Mouse (Mus musculus) fibroblast of lung, adult 2 months (primary cell): Measurements from ENCODE around the gene Tcte3.
"Not testable (repeated sequence)": the region's sequence is repeated elsewhere in the genome, so short reads cannot be mapped to it uniquely, and the experiment has no call there.

Experiments used
- DNase-seq: peaks from one replicate; pipeline ENCODE4 v3.0.0-alpha.2; 2011; ENCODE audit warnings: low read depth

Gene Tcte3

GRCm38 (mm10) chr17:15041175-15041729 is at the start of gene Tcte3, which contains the start of the genes Ermard and Gm3448:
Gene Tcte3, minus strand, starts transcription at chr17:15041488.
Gene Ermard, plus strand, starts transcription at chr17:15041208.
Gene Gm3448, minus strand, starts transcription at chr17:15041537.
- DNase-seq = not testable (repeated sequence)

DNA sequence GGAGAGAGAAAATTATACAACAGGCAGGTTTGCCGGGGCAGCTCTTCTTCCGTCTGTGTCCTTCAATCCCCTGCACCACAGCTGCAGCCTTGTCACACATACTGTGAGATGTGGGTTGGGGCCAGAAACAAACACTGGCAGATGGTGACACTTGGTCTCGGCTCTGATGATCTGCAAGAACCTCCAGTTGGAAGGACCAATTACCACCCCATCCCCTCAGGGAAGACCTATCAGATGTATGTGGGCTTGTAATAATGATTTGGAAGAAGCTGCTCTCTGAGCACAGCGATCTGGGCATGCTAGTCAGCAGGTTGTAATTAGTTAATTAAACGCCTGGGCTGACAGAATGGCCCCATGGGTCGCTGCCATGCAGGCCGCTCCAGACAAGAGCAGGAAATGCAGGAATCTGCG is 47.3 kb upstream of the Tcte3 start:
- no peak for DNase-seq

- no peak for DNase-seq
Measured at GRCm38 (mm10) chr17:15088166-15088565, 46.9 kb upstream of the Tcte3 start.

GRCm38 (mm10) chr17:15085006-15085405 is 43.7 kb upstream of the Tcte3 start:
- no peak for DNase-seq

DNA sequence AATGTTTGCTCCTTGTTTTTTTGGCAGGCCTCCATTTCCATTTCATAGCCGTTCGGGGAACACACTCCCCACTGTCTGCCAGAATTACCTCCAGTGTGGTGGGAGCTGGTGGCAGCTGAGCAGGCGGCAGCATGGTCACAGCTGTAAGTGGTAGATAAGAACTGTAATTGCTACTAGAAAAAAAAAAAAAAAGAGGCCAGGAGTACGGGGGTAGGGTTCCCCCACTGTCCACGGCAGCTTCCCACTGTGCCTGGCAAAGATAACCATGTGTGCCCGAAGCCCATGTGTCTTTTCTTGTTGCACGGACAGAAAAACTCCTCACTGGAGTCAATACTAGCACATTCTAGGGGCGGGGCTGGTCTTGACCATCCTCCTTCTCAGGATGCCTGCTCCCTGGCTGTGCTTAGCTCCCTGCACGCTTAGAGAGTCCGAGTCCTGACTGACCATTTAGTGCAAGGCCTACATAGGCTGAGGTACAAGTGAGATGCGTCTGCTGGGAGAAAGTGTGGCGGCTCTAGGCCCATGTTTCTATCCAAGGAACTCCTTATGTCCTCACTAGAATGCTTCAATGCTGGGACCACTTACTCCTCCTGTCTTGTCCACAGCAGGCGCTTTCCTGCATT is 43.0 kb upstream of the Tcte3 start:
- no peak for DNase-seq

- no peak for DNase-seq
Measured at GRCm38 (mm10) chr17:15077536-15077935, 36.2 kb upstream of the Tcte3 start.

DNA sequence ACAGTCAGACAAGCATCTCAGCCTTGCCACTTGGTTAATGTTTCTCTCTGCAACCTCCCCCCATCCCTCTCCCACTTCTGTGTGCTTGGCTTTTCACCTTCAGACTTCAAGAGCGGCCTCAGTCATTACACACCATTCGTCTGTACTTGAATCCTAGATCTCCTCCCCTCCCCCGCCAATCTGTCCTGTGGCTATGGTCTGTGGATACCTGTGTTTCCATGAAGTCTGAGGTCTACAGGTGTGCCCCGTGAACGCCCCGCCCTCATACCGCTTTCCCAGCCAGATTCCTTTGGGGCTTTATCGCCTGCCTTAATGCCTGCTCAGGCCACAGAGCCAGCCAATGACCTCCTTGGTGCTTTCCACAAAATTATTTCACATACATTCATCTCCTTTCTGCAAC is 33.7 kb upstream of the Tcte3 start:
- DNase-seq = no peak

- DNase-seq = no peak
Measured at GRCm38 (mm10) chr17:15072211-15072610, 30.9 kb upstream of the Tcte3 start.

- no peak for DNase-seq
Measured at GRCm38 (mm10) chr17:15069124-15069523, 27.8 kb upstream of the Tcte3 start.

GRCm38 (mm10) chr17:15068040-15068792 is 26.9 kb upstream of the Tcte3 start:
- DNase-seq = peak; percentile 37

DNA sequence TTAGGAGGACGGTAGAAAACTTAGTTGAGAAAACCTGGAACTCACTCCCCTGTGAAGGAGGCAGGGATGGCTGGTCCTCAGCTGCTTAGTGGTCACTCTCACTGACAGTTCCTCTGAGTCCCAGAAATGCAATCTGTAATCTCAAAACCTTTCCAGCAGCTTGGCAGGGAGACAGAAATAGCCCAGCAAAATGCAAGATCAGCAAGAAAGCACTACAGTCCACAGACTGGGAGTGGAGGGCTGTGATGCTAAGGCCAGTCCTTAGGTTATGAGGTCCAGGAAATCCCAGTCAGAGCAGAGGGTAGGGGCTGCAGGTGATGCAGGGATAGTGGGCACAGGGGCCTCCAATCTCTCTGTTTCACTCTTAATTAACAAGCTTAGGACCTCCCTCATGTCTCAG is 25.6 kb upstream of the Tcte3 start:
- DNase-seq = no peak

GRCm38 (mm10) chr17:15066066-15066465 is 24.8 kb upstream of the Tcte3 start:
- DNase-seq = no peak

GRCm38 (mm10) chr17:15065391-15066024 is 24.2 kb upstream of the Tcte3 start:
- DNase-seq = peak; percentile 61

- DNase-seq = no peak
Measured at GRCm38 (mm10) chr17:15060356-15060755, 19.1 kb upstream of the Tcte3 start.

GRCm38 (mm10) chr17:15059646-15060045 is 18.4 kb upstream of the Tcte3 start:
- DNase-seq = no peak

GRCm38 (mm10) chr17:15058161-15058591 is 16.9 kb upstream of the Tcte3 start:
- DNase-seq = no peak

DNA sequence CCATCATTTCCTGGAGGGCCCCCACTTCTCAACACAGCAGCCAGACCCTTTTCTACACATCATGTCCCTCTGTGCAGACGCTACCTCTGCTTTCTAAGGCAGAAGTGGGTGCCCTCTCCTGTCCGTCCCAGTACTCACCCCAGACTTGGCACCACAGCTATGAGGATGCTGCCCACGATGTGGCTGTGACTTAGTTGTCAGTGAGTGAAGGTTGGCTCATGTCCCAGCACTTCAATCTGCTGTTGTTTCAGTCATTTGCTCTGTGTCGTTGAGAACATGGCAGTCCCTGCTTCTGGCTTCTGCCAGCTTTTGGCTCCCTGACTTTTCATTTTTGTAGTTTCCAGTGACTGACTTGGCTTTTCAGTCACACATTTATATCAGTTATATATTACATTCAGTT is 14.6 kb upstream of the Tcte3 start:
- no peak for DNase-seq

GRCm38 (mm10) chr17:15053829-15054200 is 12.5 kb upstream of the Tcte3 start:
- not testable (repeated sequence) for DNase-seq

DNA sequence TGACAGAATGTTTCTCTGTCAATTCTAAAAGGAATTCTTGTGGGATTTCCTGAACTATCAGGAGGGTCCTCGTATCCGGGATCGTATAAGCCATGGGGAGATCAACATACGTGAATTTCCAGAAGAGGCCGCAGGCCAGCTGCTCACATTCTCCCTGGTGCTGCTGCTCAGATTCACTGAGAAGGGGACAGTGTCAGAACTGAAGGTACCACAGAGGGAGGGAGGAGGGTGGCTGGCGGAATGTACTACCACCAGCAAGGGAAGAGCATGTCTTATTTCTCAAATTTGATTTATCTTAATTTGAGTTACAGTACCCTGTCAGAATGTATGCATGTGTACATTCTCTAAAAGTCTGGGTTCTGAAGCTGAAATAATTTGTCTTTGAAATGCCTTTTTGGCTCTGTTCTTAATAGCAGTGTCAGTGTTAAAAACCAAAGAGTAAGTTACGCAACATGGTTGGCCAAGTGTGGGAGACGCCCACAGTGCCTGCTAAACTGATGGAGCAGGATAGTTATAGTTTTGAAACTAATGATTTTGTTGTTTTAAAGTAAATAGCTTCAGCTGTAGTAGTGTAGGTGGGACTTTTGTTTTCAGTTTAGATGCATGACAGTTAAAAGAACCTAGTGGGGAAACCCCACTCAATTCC is 12.0 kb upstream of the Tcte3 start:
- DNase-seq = not testable (repeated sequence)

DNA sequence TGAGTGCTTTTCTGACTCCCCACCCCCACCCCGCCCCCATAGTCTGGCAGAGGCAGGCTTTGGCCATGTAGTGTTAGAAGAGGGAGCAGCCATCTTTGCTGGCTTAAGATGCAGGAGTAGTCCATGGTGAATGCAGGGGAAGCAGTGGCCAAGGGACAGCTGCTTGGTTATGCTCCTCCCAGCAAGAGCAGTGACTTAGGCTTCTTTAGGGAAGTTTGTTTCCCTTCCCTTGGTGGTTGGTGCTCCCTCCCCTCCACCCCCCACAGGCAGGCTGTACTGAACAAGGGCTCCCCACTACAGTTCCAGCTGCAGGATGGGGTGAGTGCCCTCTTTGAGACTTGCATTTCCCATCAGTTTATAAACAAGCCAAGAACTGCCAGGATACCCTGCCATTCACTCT is 11.5 kb upstream of the Tcte3 start:
- DNase-seq = not testable (repeated sequence)

- DNase-seq = not testable (repeated sequence)
Measured at GRCm38 (mm10) chr17:15050338-15050737, 9.1 kb upstream of the Tcte3 start.

GRCm38 (mm10) chr17:15040455-15040854 is 833 bp downstream of the Tcte3 start:
- not testable (repeated sequence) for DNase-seq
